Mouse (Mus musculus): ENCODE data around the gene Pik3r1.

GRCm38 (mm10) chr13:101800021-101800596, 32.1 kb upstream of the Pik3r1 start:
- no peak for TF ChIP-seq CTCF (IDR thresholded peaks at IDR 0.05)
- no peak for TF ChIP-seq EP300 (IDR thresholded peaks at IDR 0.05; ENCODE audit: insufficient read depth, low read depth, low read length)
- TF ChIP-seq POLR2A (IDR thresholded peaks at IDR 0.05; ENCODE audit: insufficient read depth, low read depth, low read length), result no peak

Measured in heart, adult 2 months (tissue).